Mouse (Mus musculus) kidney, adult 2 months (tissue): Measurements from ENCODE around the gene Nme6.

Experiments
- CTCF ChIP-seq: fragments of 200-500 bp; conservative IDR thresholded peaks from 2 replicates; pipeline ENCODE4 v1.5.1; 2011; ENCODE audit warnings: low read depth, mild to moderate bottlenecking, control low read depth, low read length, moderate library complexity, mixed read lengths; ENCODE audit not compliant: insufficient read depth, insufficient read length
- POLR2A ChIP-seq: fragments of 200-500 bp; IDR thresholded peaks from one replicate; pipeline ENCODE4 v1.6.1; 2011; ENCODE audit warnings: low read depth, low read length, control low read depth

DNA sequence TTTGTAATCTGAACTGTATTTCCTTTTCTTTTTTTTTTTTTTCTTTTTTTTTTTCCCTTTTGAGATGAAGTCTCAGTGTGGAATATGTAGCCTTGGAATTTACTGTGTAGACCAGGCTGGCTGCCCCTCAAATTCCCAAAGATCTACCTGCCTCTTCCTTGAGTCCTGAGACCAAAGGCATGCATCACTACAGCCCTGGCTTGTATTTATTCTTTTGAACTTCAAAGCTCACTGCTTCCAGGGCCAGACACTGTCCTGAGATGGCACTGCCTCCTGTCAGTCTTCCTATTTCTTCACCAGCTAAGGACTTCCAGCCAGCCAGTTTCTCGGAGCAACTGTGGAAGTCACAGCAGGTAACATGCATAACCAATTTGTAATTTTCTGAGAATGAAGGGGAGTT, 20.6 kb upstream of the Nme6 start, which contains the start of gene Spink8:
- no peak for TF ChIP-seq CTCF
- no peak for TF ChIP-seq POLR2A
